Mouse (Mus musculus): ENCODE data around the gene Glb1l. TPM values are rescaled to one million over a fixed set of nuclear protein-coding genes. Genes with fewer than 3 reads are reported as not detected.

Glb1l gene
- polyA plus RNA-seq (2014; fragmentation: Illumina TruSeq; extraction: RNeasy Lipid Tissue Mini Kit (QIAGEN cat#74804); ENCODE audit: low read depth, low replicate concordance), result 194 TPM

GRCm38 (mm10) chr1:75210136-75211087, at the start of gene Glb1l, which contains the start of gene Stk16:
Glb1l (minus strand) TSS chr1:75210813.
Stk16 (plus strand) TSS chr1:75210838.

GRCm38 (mm10) chr1:75236117-75237050, 25.8 kb upstream of the Glb1l start, which contains the start of gene Dnajb2:
Dnajb2 (plus strand) TSS chr1:75236406.

GRCm38 (mm10) chr1:75231664-75232152, 21.1 kb upstream of the Glb1l start, which contains the start of gene A630095N17Rik:
A630095N17Rik (minus strand) TSS chr1:75232102.

GRCm38 (mm10) chr1:75219531-75219930, 8.9 kb upstream of the Glb1l start, which contains the start of gene Tuba4a:
Tuba4a (minus strand) TSS chr1:75219865.

GRCm38 (mm10) chr1:75191622-75192402, 18.8 kb downstream of the Glb1l start, which contains the start of the genes Ankzf1 and Atg9a:
Ankzf1 (plus strand) TSS chr1:75192151.
Atg9a (minus strand) TSS chr1:75192196.

GRCm38 (mm10) chr1:75180105-75180590, 30.5 kb downstream of the Glb1l start, which contains the start of gene Abcb6:
Abcb6 (minus strand) TSS chr1:75180392.

GRCm38 (mm10) chr1:75168472-75169464, 41.8 kb downstream of the Glb1l start, which contains the start of gene Zfand2b:
Zfand2b (plus strand) TSS chr1:75168646.

Other genes with a start within 250 kb of the Glb1l start
- 4.0 TPM for gene Nhej1, start 85.6 kb downstream of the Glb1l start, polyA plus RNA-seq (2014; fragmentation: Illumina TruSeq; extraction: RNeasy Lipid Tissue Mini Kit (QIAGEN cat#74804); ENCODE audit: low read depth, low replicate concordance)
- gene Slc23a3, start 76.9 kb downstream of the Glb1l start, polyA plus RNA-seq (2014; fragmentation: Illumina TruSeq; extraction: RNeasy Lipid Tissue Mini Kit (QIAGEN cat#74804); ENCODE audit: low read depth, low replicate concordance), result not detected
- 14.3 TPM for gene Cnppd1, start 68.1 kb downstream of the Glb1l start, polyA plus RNA-seq (2014; fragmentation: Illumina TruSeq; extraction: RNeasy Lipid Tissue Mini Kit (QIAGEN cat#74804); ENCODE audit: low read depth, low replicate concordance)
- gene Retreg2, start 68.0 kb downstream of the Glb1l start, polyA plus RNA-seq (2014; fragmentation: Illumina TruSeq; extraction: RNeasy Lipid Tissue Mini Kit (QIAGEN cat#74804); ENCODE audit: low read depth, low replicate concordance), result 17.7 TPM
- gene Zfand2b, start 42.2 kb downstream of the Glb1l start, polyA plus RNA-seq (2014; fragmentation: Illumina TruSeq; extraction: RNeasy Lipid Tissue Mini Kit (QIAGEN cat#74804); ENCODE audit: low read depth, low replicate concordance), result not detected
- gene Abcb6, start 30.4 kb downstream of the Glb1l start, polyA plus RNA-seq (2014; fragmentation: Illumina TruSeq; extraction: RNeasy Lipid Tissue Mini Kit (QIAGEN cat#74804); ENCODE audit: low read depth, low replicate concordance), result 9.5 TPM
- gene Ankzf1, start 18.7 kb downstream of the Glb1l start, polyA plus RNA-seq (2014; fragmentation: Illumina TruSeq; extraction: RNeasy Lipid Tissue Mini Kit (QIAGEN cat#74804); ENCODE audit: low read depth, low replicate concordance), result 3.0 TPM
- 68.6 TPM for gene Atg9a, start 18.6 kb downstream of the Glb1l start, polyA plus RNA-seq (2014; fragmentation: Illumina TruSeq; extraction: RNeasy Lipid Tissue Mini Kit (QIAGEN cat#74804); ENCODE audit: low read depth, low replicate concordance)
- 18.6 TPM for gene Stk16, start within 50 bp of the Glb1l start, polyA plus RNA-seq (2014; fragmentation: Illumina TruSeq; extraction: RNeasy Lipid Tissue Mini Kit (QIAGEN cat#74804); ENCODE audit: low read depth, low replicate concordance)
- gene Tuba4a, start 9.1 kb upstream of the Glb1l start, polyA plus RNA-seq (2014; fragmentation: Illumina TruSeq; extraction: RNeasy Lipid Tissue Mini Kit (QIAGEN cat#74804); ENCODE audit: low read depth, low replicate concordance), result 11.1 TPM
- 33.7 TPM for gene A630095N17Rik, start 21.3 kb upstream of the Glb1l start, polyA plus RNA-seq (2014; fragmentation: Illumina TruSeq; extraction: RNeasy Lipid Tissue Mini Kit (QIAGEN cat#74804); ENCODE audit: low read depth, low replicate concordance)
- 96.0 TPM for gene Dnajb2, start 25.6 kb upstream of the Glb1l start, polyA plus RNA-seq (2014; fragmentation: Illumina TruSeq; extraction: RNeasy Lipid Tissue Mini Kit (QIAGEN cat#74804); ENCODE audit: low read depth, low replicate concordance)
- not detected for gene Ptprn, start 53.7 kb upstream of the Glb1l start, polyA plus RNA-seq (2014; fragmentation: Illumina TruSeq; extraction: RNeasy Lipid Tissue Mini Kit (QIAGEN cat#74804); ENCODE audit: low read depth, low replicate concordance)
- gene Resp18, start 67.6 kb upstream of the Glb1l start, polyA plus RNA-seq (2014; fragmentation: Illumina TruSeq; extraction: RNeasy Lipid Tissue Mini Kit (QIAGEN cat#74804); ENCODE audit: low read depth, low replicate concordance), result 0.56 TPM
- 5.5 TPM for gene Dnpep, start 107.2 kb upstream of the Glb1l start, polyA plus RNA-seq (2014; fragmentation: Illumina TruSeq; extraction: RNeasy Lipid Tissue Mini Kit (QIAGEN cat#74804); ENCODE audit: low read depth, low replicate concordance)
- gene Des, start 149.5 kb upstream of the Glb1l start, polyA plus RNA-seq (2014; fragmentation: Illumina TruSeq; extraction: RNeasy Lipid Tissue Mini Kit (QIAGEN cat#74804); ENCODE audit: low read depth, low replicate concordance), result 0.55 TPM
- gene Speg, start 164.5 kb upstream of the Glb1l start, polyA plus RNA-seq (2014; fragmentation: Illumina TruSeq; extraction: RNeasy Lipid Tissue Mini Kit (QIAGEN cat#74804); ENCODE audit: low read depth, low replicate concordance), result 0.14 TPM
- gene Gmppa, start 225.1 kb upstream of the Glb1l start, polyA plus RNA-seq (2014; fragmentation: Illumina TruSeq; extraction: RNeasy Lipid Tissue Mini Kit (QIAGEN cat#74804); ENCODE audit: low read depth, low replicate concordance), result 7.7 TPM
- gene Asic4, start 239.6 kb upstream of the Glb1l start, polyA plus RNA-seq (2014; fragmentation: Illumina TruSeq; extraction: RNeasy Lipid Tissue Mini Kit (QIAGEN cat#74804); ENCODE audit: low read depth, low replicate concordance), result 0.08 TPM

Measured in testis, adult 10 weeks (tissue).